ENCODE assay signal across 7 mouse cellular contexts in genomic region chr10:76961156-76961555, GRCm38 (mm10). TPM values are rescaled to one million over a fixed set of nuclear protein-coding genes. Genes with fewer than 3 reads are reported as not detected.
DNase-seq lines count a peak whose midpoint lies in the region; ATAC-seq and TF ChIP-seq lines count a peak whose summit lies in the region.

No protein-coding gene starts in this region.

- 7% methylated on average over 11 of the region's 11 CpGs for WGBS in lung, embryonic 15.5 days
- 9% methylated on average over 11 of the region's 11 CpGs for WGBS in forebrain, embryonic 14.5 days
- 13% methylated on average over 11 of the region's 11 CpGs for WGBS in limb, embryonic 10.5 days
- WGBS in small intestine, adult 2 months: 23% methylated on average over 11 of the region's 11 CpGs

- peak overlapping the region; percentile 77 for H3K9ac ChIP-seq in lung, embryonic 15.5 days
- H3K9ac ChIP-seq in forebrain, embryonic 14.5 days (ENCODE audit: low read length): peak overlapping the region; percentile 86

- H3K27me3 ChIP-seq in lung, embryonic 15.5 days: no peaks in the 10 kb centered on the region
- H3K27me3 ChIP-seq in forebrain, embryonic 14.5 days (replicated peaks; ENCODE audit: control insufficient read depth, insufficient read depth, low read length): no peaks in the 10 kb centered on the region
- no peaks in the 10 kb centered on the region for H3K27me3 ChIP-seq in limb, embryonic 10.5 days (ENCODE audit: low read depth, poor library complexity, severe bottlenecking)
- H3K27me3 ChIP-seq in small intestine, adult 2 months (ENCODE audit: control insufficient read depth, insufficient read depth, low read length): no peaks in the 10 kb centered on the region; the same call in 1 of the 2 replicates

- intact Hi-C loops in left cerebral cortex, postnatal 25 days (cut with DNase I): no loop called here

- H3K27ac ChIP-seq in lung, embryonic 15.5 days: peak overlapping the region; percentile 22; the same call in 1 of the 2 replicates
- H3K27ac ChIP-seq in forebrain, embryonic 14.5 days (ENCODE audit: low read depth, low read length): peak overlapping the region; percentile 52; the same call in 1 of the 2 replicates
- H3K27ac ChIP-seq in limb, embryonic 10.5 days: peak overlapping the region; percentile 87
- no peak overlapping the region for H3K27ac ChIP-seq in small intestine, adult 2 months (ENCODE audit: insufficient read depth, low read depth, low read length)

- no peak for TF ChIP-seq POLR2A in small intestine, adult 2 months (IDR thresholded peaks at IDR 0.05; ENCODE audit: low read depth, low read length)

- H3K36me3 ChIP-seq in lung, embryonic 15.5 days: no peaks in the 10 kb centered on the region
- 0 out of 2 replicates have a peak, but pooled peaks cover 4% of the 10 kb centered on the region for H3K36me3 ChIP-seq in forebrain, embryonic 14.5 days (ENCODE audit: control insufficient read depth, insufficient read depth, low read length)
- H3K36me3 ChIP-seq in limb, embryonic 10.5 days: no peaks in the 10 kb centered on the region
- no peaks in the 10 kb centered on the region for H3K36me3 ChIP-seq in small intestine, adult 2 months (ENCODE audit: control insufficient read depth, insufficient read depth, low read length)

- TF ChIP-seq CTCF in small intestine, adult 2 months (IDR thresholded peaks at IDR 0.05; ENCODE audit: extremely low read depth, insufficient read length, insufficient replicate concordance, low read depth, low read length): no peak

- no peak for DNase-seq in lung, postnatal 14 days
- DNase-seq in forebrain, embryonic 14.5 days (ENCODE audit: low spot score): peak; percentile 25
- no peak for DNase-seq in limb, embryonic 10.5 days (ENCODE audit: low spot score)
- no peak for DNase-seq in left cerebral cortex, postnatal 25 days (ENCODE audit: low spot score in 2 of 2)

- H3K4me1 ChIP-seq in lung, embryonic 15.5 days: peaks cover 24% of the 10 kb centered on the region
- peaks cover 13% of the 10 kb centered on the region for H3K4me1 ChIP-seq in forebrain, embryonic 14.5 days (ENCODE audit: control insufficient read depth, insufficient read depth, low read length)
- H3K4me1 ChIP-seq in limb, embryonic 10.5 days: peaks cover 63% of the 10 kb centered on the region
- peaks cover 5% of the 10 kb centered on the region for H3K4me1 ChIP-seq in small intestine, adult 2 months (ENCODE audit: control insufficient read depth, insufficient read depth, insufficient read length, low read length)

- peak; percentile 1; the same call in 1 of the 2 replicates for ATAC-seq in lung, embryonic 15.5 days (ENCODE audit: borderline replicate concordance, extremely low read depth, low FRiP score, low TSS enrichment)
- ATAC-seq in forebrain, embryonic 14.5 days: no peak; the same call in 1 of the 2 replicates
- no peak for ATAC-seq in erythroid progenitor cell, adult 5-6 weeks (replicated peaks; ENCODE audit: low FRiP score, poor library complexity, severe bottlenecking)

- H3K4me3 ChIP-seq in lung, embryonic 15.5 days: peak overlapping the region; percentile 70
- peak overlapping the region; percentile 64 for H3K4me3 ChIP-seq in forebrain, embryonic 14.5 days (ENCODE audit: low read depth, low read length)
- peak overlapping the region; percentile 68 for H3K4me3 ChIP-seq in limb, embryonic 10.5 days
- peak overlapping the region; percentile 70 for H3K4me3 ChIP-seq in small intestine, adult 2 months (ENCODE audit: low read depth, low read length)

- peak overlapping the region; percentile 100 for H3K4me2 ChIP-seq in lung, embryonic 15.5 days
- peak overlapping the region; percentile 96 for H3K4me2 ChIP-seq in forebrain, embryonic 14.5 days (ENCODE audit: low read length)

- no peaks in the 10 kb centered on the region for H3K9me3 ChIP-seq in lung, embryonic 15.5 days
- no peaks in the 10 kb centered on the region for H3K9me3 ChIP-seq in forebrain, embryonic 14.5 days (replicated peaks; ENCODE audit: control insufficient read depth, low read length)
- H3K9me3 ChIP-seq in limb, embryonic 10.5 days (replicated peaks): no peaks in the 10 kb centered on the region

RNA-seq across cellular contexts. Expression of gene Pcbp3, which starts 0.5 kb away (rescaled TPM):
- 28.7 and 36.4 TPM in 2 replicates for polyA plus RNA-seq in lung, embryonic 15.5 days (2015; fragmentation: Nextera tagmentation; extraction: Ambion mirVana)
- polyA plus RNA-seq in forebrain, embryonic 14.5 days (2014; fragmentation: Nextera tagmentation; extraction: Ambion mirVana): 30.5 and 39.0 TPM in 2 replicates
- polyA plus RNA-seq in limb, embryonic 10.5 days (2016; fragmentation: Nextera tagmentation; extraction: Ambion mirVana): 44.9 and 47.3 TPM in 2 replicates
- polyA plus RNA-seq in small intestine, adult 2 months (2012; rRNA removed): 1.7 and 4.5 TPM in 2 replicates
- total RNA-seq in left cerebral cortex, postnatal 25 days (2021): 10 to 100 TPM; 67.2 to 72.4 TPM
- 2.9 TPM in 1 of 2 replicates, not detected in the other for total RNA-seq in erythroid progenitor cell, adult 5-6 weeks (2015; ENCODE audit: low replicate concordance)
- not detected in 2 replicates for total RNA-seq in erythroid progenitor cell, adult 5-6 weeks (2017; ENCODE audit: low replicate concordance)
